Mouse (Mus musculus): Measurements from ENCODE around the gene Tmem125. TPM values are rescaled to one million over a fixed set of nuclear protein-coding genes. Genes with fewer than 3 reads are reported as not detected.

The Tmem125 gene
- polyA plus RNA-seq (2015; fragmentation: Nextera tagmentation; extraction: Ambion mirVana): 0.09 and 0.27 TPM in 2 replicates

- H3K4me2 ChIP-seq (replicated peaks): peak within 1 kb of the TSS; percentile 44
- H3K9ac ChIP-seq (replicated peaks): no peak within 1 kb of the TSS
- H3K27me3 ChIP-seq: no peaks in the 10 kb centered on the region
- WGBS: 2% methylated on average over 24 of the region's 24 CpGs
- peak within 1 kb of the TSS; percentile 25 for H3K4me3 ChIP-seq
- H3K9me3 ChIP-seq: peaks cover 4% of the 10 kb centered on the region; the same call in 1 of the 2 replicates
- no peak within 1 kb of the TSS for H3K27ac ChIP-seq (replicated peaks)
- no peak for ATAC-seq (replicated peaks)
- peaks cover 6% of the 10 kb centered on the region for H3K4me1 ChIP-seq
- no peaks in the 10 kb centered on the region for H3K36me3 ChIP-seq
Observed at GRCm38 (mm10) chr4:118543592-118544260, at the start of gene Tmem125. Tmem125 (minus strand) TSS chr4:118544044.

DNA sequence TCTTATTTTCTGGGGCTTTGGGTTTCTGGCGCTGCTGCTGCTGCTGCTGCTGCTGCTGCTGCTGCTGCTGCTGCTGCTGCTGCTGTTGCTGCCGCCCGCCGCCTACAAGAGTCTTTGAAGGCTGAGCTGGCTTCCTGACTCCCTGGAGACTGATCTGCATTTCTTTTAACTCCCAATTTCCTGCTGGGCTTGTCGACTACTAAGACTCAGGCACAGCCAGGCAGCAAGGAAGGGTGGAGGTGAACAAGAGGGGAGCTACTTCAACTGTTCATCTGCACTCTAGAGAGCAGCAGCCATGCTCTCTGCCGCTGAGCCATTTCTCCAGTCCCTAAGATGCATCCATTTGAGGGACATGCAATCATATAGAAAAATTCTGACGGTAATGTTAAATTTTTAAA is 45.9 kb upstream of the Tmem125 start:
- no peak overlapping the region for H3K27ac ChIP-seq (replicated peaks)
- no peaks in the 10 kb centered on the region for H3K4me1 ChIP-seq
- H3K27me3 ChIP-seq: no peaks in the 10 kb centered on the region
- H3K9me3 ChIP-seq: no peaks in the 10 kb centered on the region
- H3K36me3 ChIP-seq: no peaks in the 10 kb centered on the region
- ATAC-seq (replicated peaks): no peak
- no peak overlapping the region for H3K9ac ChIP-seq (replicated peaks)
- no peak overlapping the region for H3K4me2 ChIP-seq (replicated peaks)
- H3K4me3 ChIP-seq: no peak overlapping the region
- WGBS: 5% methylated on average over 7 of the region's 7 CpGs

DNA sequence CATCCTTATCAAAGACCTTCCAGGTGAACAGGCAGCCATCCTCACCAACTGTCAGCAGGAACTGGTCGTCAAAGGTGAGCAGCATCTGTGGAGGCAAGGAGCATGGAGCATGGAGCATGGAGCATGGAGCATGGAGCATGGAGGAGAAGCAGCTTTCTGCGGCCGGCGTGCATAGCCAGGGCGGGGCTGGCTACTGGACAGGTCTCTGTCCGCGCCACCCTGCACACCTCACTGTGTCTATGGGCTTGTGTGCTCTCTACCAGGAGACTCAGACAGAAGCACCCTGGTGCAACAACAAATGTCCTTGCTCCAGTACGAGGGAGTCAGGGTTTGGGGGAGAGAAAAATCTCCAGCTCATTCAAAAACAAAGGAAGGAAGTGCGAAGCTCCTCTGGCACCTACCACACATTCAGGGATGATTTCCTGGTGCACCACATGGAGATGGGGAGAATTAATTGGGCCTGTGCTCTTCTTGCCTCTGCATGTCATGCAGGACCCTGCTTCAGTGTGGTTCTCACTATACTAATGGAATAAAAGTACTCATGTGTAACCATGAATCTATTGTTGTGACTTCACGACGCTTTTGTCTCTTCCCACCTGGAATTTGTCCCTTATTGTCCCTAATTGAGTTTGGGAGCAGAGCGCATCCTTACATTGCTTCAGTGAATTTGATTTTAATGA is 45.3 kb upstream of the Tmem125 start:
- 57% methylated on average over 12 of the region's 12 CpGs for WGBS
- Histone ChIP-seq H3K4me3 (no peak overlapping the region), H3K4me2 (replicated peaks) (no peak overlapping the region), H3K27ac (replicated peaks) (no peak overlapping the region), H3K27me3 (no peaks in the 10 kb centered on the region), H3K9me3 (no peaks in the 10 kb centered on the region), H3K36me3 (no peaks in the 10 kb centered on the region), H3K4me1 (no peaks in the 10 kb centered on the region), H3K9ac (replicated peaks) (no peak overlapping the region)
- ATAC-seq (replicated peaks): no peak

GRCm38 (mm10) chr4:118582629-118583028 is 38.8 kb upstream of the Tmem125 start:
- ATAC-seq (replicated peaks): no peak
- WGBS: 96% methylated on average over 8 of the region's 8 CpGs
- H3K27ac ChIP-seq (replicated peaks): no peak overlapping the region
- no peaks in the 10 kb centered on the region for H3K27me3 ChIP-seq
- no peak overlapping the region for H3K4me2 ChIP-seq (replicated peaks)
- no peaks in the 10 kb centered on the region for H3K36me3 ChIP-seq
- H3K9ac ChIP-seq (replicated peaks): no peak overlapping the region
- H3K9me3 ChIP-seq: no peaks in the 10 kb centered on the region
- H3K4me3 ChIP-seq: no peak overlapping the region
- H3K4me1 ChIP-seq: no peaks in the 10 kb centered on the region

- Histone ChIP-seq H3K9me3 (no peaks in the 10 kb centered on the region), H3K27me3 (no peaks in the 10 kb centered on the region), H3K4me1 (no peaks in the 10 kb centered on the region), H3K9ac (replicated peaks) (no peak overlapping the region), H3K27ac (replicated peaks) (no peak overlapping the region), H3K36me3 (no peaks in the 10 kb centered on the region), H3K4me2 (replicated peaks) (no peak overlapping the region), H3K4me3 (no peak overlapping the region)
- 37% methylated on average over 11 of the region's 11 CpGs for WGBS
- no peak for ATAC-seq (replicated peaks)
Observed at GRCm38 (mm10) chr4:118581508-118581907, 37.7 kb upstream of the Tmem125 start.

- 49% methylated on average over 13 of the region's 13 CpGs for WGBS
- no peak overlapping the region for H3K4me3 ChIP-seq
- H3K9ac ChIP-seq (replicated peaks): no peak overlapping the region
- H3K4me2 ChIP-seq (replicated peaks): no peak overlapping the region
- H3K27me3 ChIP-seq: no peaks in the 10 kb centered on the region
- H3K4me1 ChIP-seq: no peaks in the 10 kb centered on the region
- H3K27ac ChIP-seq (replicated peaks): no peak overlapping the region
- ATAC-seq (replicated peaks): no peak
- no peaks in the 10 kb centered on the region for H3K9me3 ChIP-seq
- H3K36me3 ChIP-seq: no peaks in the 10 kb centered on the region
Observed at GRCm38 (mm10) chr4:118579313-118579712, 35.5 kb upstream of the Tmem125 start.

DNA sequence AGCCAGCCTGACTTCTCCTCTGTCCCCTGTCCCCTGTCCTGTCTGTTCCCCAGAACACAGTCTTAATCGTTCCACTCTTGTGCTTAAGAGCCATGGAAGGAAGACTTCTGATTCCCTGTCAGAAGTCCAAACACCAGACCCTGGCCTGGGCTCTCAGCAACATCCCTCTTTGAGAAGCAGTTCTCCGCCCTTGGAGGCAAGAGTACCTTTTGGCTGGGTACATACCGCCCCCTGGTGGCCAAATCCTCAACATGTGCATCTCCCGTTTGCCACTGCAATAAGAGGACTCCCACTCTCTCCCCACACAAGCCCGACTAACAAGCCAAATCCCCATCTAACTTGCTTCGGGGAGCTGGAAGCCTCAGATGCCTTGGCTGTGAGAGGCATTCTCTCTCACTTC is 32.3 kb upstream of the Tmem125 start:
- WGBS: 8% methylated on average over 6 of the region's 6 CpGs
- peak; percentile 46 for ATAC-seq (replicated peaks)
- no peaks in the 10 kb centered on the region for H3K36me3 ChIP-seq
- H3K4me1 ChIP-seq: no peaks in the 10 kb centered on the region
- no peaks in the 10 kb centered on the region for H3K9me3 ChIP-seq
- no peaks in the 10 kb centered on the region for H3K27me3 ChIP-seq
- no peak overlapping the region for H3K27ac ChIP-seq (replicated peaks)
- H3K4me2 ChIP-seq (replicated peaks): no peak overlapping the region
- H3K4me3 ChIP-seq: no peak overlapping the region
- H3K9ac ChIP-seq (replicated peaks): no peak overlapping the region

DNA sequence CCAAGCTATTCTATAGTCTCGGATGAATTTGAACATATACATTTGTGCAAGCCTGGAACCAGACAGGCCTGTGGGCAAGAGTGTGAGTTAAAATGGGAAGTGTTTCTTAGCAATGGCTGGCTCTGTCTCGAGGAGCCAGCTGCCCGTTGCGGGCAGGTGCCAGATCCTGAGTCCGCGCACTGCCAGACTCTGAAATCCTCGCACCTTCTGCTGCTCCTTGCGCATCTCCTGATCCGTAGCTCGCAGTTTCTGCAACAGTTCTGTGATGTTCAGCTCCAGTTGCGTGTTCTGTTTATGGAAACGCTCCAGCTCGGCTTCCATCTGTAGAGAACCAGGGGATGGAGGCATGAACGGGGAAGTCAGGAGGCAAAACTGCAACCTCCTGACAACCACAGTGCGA is 27.6 kb upstream of the Tmem125 start:
- Histone ChIP-seq H3K36me3 (no peaks in the 10 kb centered on the region), H3K9me3 (no peaks in the 10 kb centered on the region), H3K4me1 (no peaks in the 10 kb centered on the region), H3K27ac (replicated peaks) (no peak overlapping the region), H3K9ac (replicated peaks) (no peak overlapping the region), H3K4me3 (no peak overlapping the region), H3K4me2 (replicated peaks) (no peak overlapping the region), H3K27me3 (no peaks in the 10 kb centered on the region; the same call in 1 of the 2 replicates)
- ATAC-seq (replicated peaks): no peak
- WGBS: 69% methylated on average over 15 of the region's 15 CpGs

DNA sequence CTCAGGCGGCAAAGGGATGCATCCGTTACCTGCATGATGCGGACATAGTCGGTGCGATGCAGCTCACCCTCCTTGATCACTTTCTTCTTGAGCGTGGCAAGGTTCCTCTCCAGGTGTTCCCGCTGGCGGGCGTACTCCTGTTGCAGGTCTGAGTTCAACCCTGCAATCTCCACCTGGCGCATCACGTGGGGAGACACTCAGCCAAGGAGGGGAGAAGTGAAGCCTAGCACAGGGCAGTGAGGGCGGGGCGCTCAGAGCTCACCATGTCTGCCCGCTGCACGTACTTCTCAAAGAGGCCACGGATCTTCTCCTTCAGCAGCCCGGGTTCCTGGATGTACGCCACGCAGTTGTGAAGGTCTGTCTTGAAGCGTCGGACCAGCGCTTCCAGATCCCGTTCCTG is 25.5 kb upstream of the Tmem125 start:
- WGBS: 75% methylated on average over 23 of the region's 23 CpGs
- Histone ChIP-seq H3K36me3 (no peaks in the 10 kb centered on the region), H3K27me3 (no peaks in the 10 kb centered on the region; the same call in 1 of the 2 replicates), H3K4me2 (replicated peaks) (no peak overlapping the region), H3K4me3 (no peak overlapping the region), H3K4me1 (no peaks in the 10 kb centered on the region), H3K9ac (replicated peaks) (no peak overlapping the region), H3K9me3 (no peaks in the 10 kb centered on the region), H3K27ac (replicated peaks) (no peak overlapping the region)
- no peak for ATAC-seq (replicated peaks)

DNA sequence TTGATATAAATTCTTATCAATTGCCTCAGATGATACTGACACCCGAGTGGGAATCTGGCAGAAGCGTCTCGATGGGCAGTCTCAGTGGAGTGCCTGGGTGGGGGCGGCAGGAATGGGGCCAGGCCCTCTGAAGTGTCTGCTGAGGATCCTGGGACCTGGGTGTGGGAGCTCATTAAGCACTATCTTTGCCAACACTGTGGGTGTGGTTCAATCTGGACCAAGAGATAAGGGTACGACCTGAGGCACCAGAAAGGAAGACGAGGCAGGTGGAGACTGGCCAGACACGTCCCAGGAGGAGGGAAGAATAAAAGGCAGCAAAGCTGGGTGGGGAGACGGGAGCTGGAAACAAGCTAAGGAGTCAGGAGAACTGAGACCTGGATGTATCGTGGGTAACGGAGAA is 24.9 kb upstream of the Tmem125 start:
- no peaks in the 10 kb centered on the region for H3K9me3 ChIP-seq
- H3K27ac ChIP-seq (replicated peaks): no peak overlapping the region
- no peak overlapping the region for H3K4me3 ChIP-seq
- no peaks in the 10 kb centered on the region for H3K4me1 ChIP-seq
- no peak overlapping the region for H3K4me2 ChIP-seq (replicated peaks)
- H3K27me3 ChIP-seq: no peaks in the 10 kb centered on the region; the same call in 1 of the 2 replicates
- no peaks in the 10 kb centered on the region for H3K36me3 ChIP-seq
- H3K9ac ChIP-seq (replicated peaks): no peak overlapping the region
- no peak for ATAC-seq (replicated peaks)
- WGBS: 76% methylated on average over 10 of the region's 10 CpGs

GRCm38 (mm10) chr4:118566161-118566676 is 22.4 kb upstream of the Tmem125 start:
- no peaks in the 10 kb centered on the region; the same call in 1 of the 2 replicates for H3K27me3 ChIP-seq
- no peaks in the 10 kb centered on the region for H3K9me3 ChIP-seq
- H3K4me1 ChIP-seq: no peaks in the 10 kb centered on the region
- no peaks in the 10 kb centered on the region for H3K36me3 ChIP-seq
- H3K4me2 ChIP-seq (replicated peaks): no peak overlapping the region
- H3K4me3 ChIP-seq: no peak overlapping the region
- H3K9ac ChIP-seq (replicated peaks): no peak overlapping the region
- ATAC-seq (replicated peaks): no peak
- H3K27ac ChIP-seq (replicated peaks): no peak overlapping the region
- WGBS: 31% methylated on average over 7 of the region's 7 CpGs

- Histone ChIP-seq H3K27ac (replicated peaks) (no peak overlapping the region), H3K36me3 (no peaks in the 10 kb centered on the region), H3K27me3 (no peaks in the 10 kb centered on the region; the same call in 1 of the 2 replicates), H3K4me1 (no peaks in the 10 kb centered on the region), H3K4me2 (replicated peaks) (no peak overlapping the region), H3K9ac (replicated peaks) (no peak overlapping the region), H3K9me3 (no peaks in the 10 kb centered on the region), H3K4me3 (no peak overlapping the region)
- ATAC-seq (replicated peaks): 0 out of 2 replicates have a peak, but pooled peaks have one; percentile 13
- WGBS: 13% methylated on average over 3 of the region's 3 CpGs
Observed at GRCm38 (mm10) chr4:118564926-118565279, 21.1 kb upstream of the Tmem125 start.

Data from forebrain, embryonic 15.5 days (tissue).